Mouse (Mus musculus) cerebellum, adult 2 months (tissue): ENCODE results near the gene Map4.
A peak's percentile ranks its signal among the peaks of the same experiment; 100 is the strongest.

ENCODE experiments used
- CTCF ChIP-seq: fragments of 200-500 bp; IDR thresholded peaks from 2 replicates; pipeline ENCODE4 v1.5.1; 2011; ENCODE audit warnings: low read depth, mild to moderate bottlenecking, control low read depth, low read length, moderate library complexity, borderline replicate concordance; ENCODE audit not compliant: insufficient read depth
- POLR2A ChIP-seq: fragments of 200-500 bp; IDR thresholded peaks from 2 replicates; pipeline ENCODE4 v1.6.1; 2011; ENCODE audit warnings: low read length, control low read depth, borderline replicate concordance; ENCODE audit not compliant: insufficient read depth

DNA sequence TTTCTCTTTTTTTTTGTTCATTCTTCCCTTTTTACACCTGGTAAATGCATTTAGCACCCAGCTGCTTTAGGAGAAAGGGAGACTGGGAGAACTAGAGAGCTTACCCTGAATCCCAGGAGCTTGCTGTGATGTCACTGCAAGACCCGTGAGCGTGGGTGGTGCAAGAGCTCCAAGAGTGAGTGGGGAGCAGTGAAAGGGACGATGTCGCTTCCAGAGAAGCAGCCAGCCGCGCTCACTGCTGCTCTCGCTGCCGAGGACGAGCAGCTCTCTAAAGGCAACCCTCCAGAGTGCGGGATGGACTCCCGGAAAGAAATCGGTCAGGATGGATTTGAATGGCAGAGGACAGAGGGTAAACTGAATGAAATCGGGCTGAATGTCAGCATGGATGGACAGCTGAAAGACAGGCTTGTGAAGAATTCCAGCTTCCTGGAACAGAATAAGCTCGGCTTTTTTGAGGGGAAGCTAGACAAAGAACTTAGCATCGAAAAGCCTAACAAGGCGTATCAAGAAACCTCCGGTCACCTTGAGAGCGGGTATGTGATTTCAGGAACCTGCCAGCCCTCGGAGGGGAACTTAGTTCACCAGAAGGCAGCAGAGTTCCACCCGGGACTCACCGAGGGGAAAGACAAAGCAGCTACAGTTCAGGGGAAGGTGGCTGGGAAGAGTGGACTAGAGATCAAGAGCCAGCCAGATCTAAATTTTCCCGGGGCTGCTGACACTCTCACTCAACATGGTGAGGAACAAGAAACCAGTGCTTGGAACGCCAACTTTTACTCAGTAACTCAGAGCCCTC, 120.8 kb downstream of the Map4 start:
- no peak for TF ChIP-seq CTCF
- TF ChIP-seq POLR2A, result peak; percentile 95
